Mouse (Mus musculus): ENCODE measurements around the gene Dock7.

DNA sequence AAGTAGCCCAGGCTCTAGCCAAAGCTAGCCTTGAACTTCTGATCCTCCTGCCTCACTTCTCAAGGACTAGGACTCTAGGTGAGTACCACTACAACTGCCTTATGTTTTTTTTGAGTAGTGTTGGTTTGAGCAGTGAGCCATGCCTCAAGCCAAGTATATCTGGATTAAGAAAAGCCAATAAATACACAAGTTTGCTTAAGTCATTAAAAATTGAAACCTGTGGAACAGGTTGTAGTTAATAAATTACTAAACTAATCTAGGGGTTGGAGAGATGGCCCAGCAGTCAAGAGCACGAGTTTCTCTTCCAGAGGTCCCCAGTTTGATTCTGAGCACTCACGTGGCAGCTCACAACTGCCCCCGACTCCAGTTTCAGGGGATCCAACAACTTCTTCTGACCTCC is 20.9 kb upstream of the Dock7 start:
- TF ChIP-seq POLR2A (IDR thresholded peaks at IDR 0.05; ENCODE audit: low read depth, low read length) (no peak), CTCF (IDR thresholded peaks at IDR 0.05; ENCODE audit: extremely low read depth, insufficient read length, insufficient replicate concordance, low read depth, low read length) (no peak)
